1 mouse cellular context compared by ENCODE assay signal in genomic region chr6:30047271-30048162, GRCm38 (mm10).
A peak's percentile ranks its signal among the peaks of the same experiment; 100 is the strongest.
TF ChIP-seq lines count a peak whose summit lies in the region.

Gene Nrf1, plus strand, starts transcription at chr6:30047988.

TF ChIP-seq in CH12.LX, 34 proteins besides CTCF, POLR2A, EP300 and RAD21 (continued from another document):
- TF ChIP-seq MAZ (IDR thresholded peaks at IDR 0.05; ENCODE audit: low read depth, low read length) (peak; percentile 30; the same call in 1 of the 2 replicates), UBTF (IDR thresholded peaks at IDR 0.05; ENCODE audit: low read depth, low read length) (no peak), USF1 (IDR thresholded peaks at IDR 0.05; ENCODE audit: low read depth, low read length) (no peak), USF2 (conservative IDR thresholded peaks at IDR 0.05; ENCODE audit: low read depth, low read length) (no peak), TBP (conservative IDR thresholded peaks at IDR 0.05; ENCODE audit: low read depth, low read length) (no peak), MEF2A (IDR thresholded peaks at IDR 0.05; ENCODE audit: borderline replicate concordance, low read depth, low read length) (peak; percentile 55; the same call in 1 of the 2 replicates)
